Mouse (Mus musculus) layer of hippocampus, postnatal 25 days (tissue): Measurements from ENCODE around the gene Hoxa4. TPM values are rescaled to one million over a fixed set of nuclear protein-coding genes. Genes with fewer than 3 reads are reported as not detected.

Source experiments
- DNase-seq, 2 experiments: peaks; one replicate each; pipeline ENCODE4 v3.0.0; 2022; ENCODE audit warnings: mixed read lengths in 2 of 2, low spot score in 1 of 2; ENCODE audit errors: extremely low spot score in 1 of 2
- total RNA-seq, 2 experiments: library from RNA; stranded (reverse); gene quantifications; 2 replicates each; pipeline ENCODE4 v1.2.3; 2021

The Hoxa4 gene
- total RNA-seq, 2 experiments from 2014 or later: not detected

DNA sequence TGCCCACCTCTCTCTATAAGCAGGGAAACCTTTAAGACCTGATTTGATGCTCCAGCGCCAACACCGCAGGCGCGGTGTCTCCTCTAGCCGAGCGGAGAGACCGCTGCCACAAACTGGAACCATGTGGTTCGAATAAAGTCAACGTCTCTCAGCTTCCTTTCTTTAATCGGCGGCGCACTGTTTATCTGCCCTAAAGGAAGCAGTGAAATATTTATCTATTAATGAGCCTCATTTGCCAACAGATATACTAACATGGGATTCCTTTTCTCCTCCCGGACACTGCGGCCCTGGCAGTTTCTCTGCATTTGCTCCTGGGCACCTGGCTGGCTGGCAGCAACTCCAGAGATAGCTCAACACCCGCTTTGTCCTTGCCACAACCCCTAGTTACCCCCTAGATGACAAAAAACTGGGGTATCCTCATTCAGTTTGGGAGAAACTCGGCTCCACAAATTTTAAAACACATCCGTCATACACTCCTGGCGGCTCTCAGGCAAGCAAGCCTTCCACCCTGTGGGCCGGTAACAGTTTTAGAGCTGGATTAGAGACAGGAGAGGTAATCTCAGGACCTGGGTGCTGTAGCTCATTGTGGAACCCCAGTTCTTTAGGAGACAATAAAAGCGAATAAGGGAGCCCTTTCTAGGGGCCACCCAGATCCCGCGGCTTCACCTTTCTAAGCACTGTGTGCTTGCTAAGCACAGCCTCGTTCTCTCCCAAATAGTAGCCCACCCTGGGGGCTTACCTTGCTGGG lies 26.5 kb upstream of the Hoxa4 start:
- peak in 1 of 2 experiments; percentile 8 for DNase-seq

GRCm38 (mm10) chr6:52217459-52217768 lies 25.9 kb upstream of the Hoxa4 start:
- DNase-seq: no peak

DNA sequence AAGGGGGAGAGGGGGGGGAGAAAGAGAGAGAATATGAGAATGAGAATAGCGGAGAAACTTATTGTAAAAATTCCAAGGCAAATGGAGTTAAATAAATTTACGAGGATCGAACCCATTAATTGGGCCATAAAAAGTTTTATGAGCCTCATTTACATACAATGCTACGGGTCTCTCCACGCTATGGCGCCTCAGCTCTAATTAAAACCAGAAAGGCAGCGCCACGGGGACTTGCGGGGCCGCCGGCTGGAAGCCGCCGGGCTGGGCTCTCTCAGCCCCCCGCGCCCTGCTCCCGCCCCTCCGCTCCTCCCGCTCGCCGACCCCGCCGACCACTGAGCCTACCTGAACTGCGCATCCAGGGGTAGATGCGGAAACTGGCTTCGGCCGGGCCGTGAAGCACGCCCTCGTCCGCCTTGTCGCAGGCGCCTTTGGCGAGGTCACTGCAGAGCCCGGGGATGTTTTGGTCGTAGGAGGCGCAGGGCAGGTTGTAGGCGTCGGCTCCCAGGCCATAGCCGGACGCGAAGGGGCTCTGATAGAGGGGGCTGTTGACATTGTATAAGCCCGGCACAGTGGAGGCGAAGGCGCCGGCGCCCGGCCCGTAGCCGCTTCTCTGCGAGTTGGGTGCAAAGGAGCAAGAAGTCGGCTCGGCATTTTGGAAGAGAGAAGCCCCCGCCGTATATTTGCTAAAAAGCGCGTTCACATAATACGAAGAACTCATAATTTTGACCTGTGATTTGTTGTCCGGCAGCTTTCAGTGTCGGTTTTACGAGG lies 25.3 kb upstream of the Hoxa4 start:
- DNase-seq: no peak

- no peak for DNase-seq
Observed at GRCm38 (mm10) chr6:52215771-52216535, 24.4 kb upstream of the Hoxa4 start.

GRCm38 (mm10) chr6:52215070-52215469 lies 23.5 kb upstream of the Hoxa4 start:
- DNase-seq: no peak

GRCm38 (mm10) chr6:52214271-52214670 lies 22.7 kb upstream of the Hoxa4 start:
- no peak for DNase-seq

DNA sequence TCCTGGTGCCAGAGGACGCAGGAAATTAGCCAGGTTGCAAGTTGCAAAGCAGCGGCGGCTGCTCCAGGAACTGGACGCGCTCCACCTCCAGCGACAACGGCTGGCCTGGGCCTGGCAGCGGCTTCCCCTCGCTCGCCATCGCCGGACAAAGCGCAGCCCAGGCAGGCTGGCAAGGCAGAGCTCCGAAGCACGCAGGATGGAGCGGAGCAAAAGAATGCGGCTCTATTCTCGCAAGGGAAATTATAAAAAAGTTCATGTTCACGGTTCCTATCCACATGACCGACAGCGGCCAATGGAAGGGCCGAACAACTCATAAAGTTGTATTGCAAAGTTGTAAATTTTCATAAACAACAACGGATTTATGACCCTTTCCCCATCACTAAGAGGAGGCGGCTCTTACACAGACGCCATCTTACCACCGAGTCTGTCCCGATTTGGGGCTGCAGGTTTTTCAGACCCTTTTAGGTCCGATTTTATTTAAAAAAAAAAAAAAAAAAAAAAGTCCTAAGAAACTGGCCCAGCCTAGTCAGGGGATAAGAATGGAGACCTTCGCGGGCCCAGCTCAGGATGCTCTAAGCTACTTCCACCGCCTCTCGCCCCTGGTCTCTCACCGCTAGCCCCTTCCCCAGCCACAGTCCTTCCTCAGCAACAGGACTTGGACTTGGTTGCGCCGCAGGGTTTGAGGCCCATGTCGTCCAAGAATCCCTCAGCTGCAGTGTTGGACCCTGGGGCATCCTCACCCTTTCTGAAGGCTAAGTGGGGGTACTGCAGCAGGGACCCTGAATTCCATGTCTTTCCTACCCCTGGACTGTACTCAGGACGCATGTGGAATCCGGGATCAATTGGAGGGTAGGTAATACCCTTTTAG lies 21.8 kb upstream of the Hoxa4 start, which contains the start of the genes Hoxa3 and Gm28308:
Hoxa3 (minus strand) TSS at position 218 of the 868 bp plus-strand sequence.
Gm28308 (minus strand) TSS at position 221 of the 868 bp plus-strand sequence.
- no peak for DNase-seq

DNA sequence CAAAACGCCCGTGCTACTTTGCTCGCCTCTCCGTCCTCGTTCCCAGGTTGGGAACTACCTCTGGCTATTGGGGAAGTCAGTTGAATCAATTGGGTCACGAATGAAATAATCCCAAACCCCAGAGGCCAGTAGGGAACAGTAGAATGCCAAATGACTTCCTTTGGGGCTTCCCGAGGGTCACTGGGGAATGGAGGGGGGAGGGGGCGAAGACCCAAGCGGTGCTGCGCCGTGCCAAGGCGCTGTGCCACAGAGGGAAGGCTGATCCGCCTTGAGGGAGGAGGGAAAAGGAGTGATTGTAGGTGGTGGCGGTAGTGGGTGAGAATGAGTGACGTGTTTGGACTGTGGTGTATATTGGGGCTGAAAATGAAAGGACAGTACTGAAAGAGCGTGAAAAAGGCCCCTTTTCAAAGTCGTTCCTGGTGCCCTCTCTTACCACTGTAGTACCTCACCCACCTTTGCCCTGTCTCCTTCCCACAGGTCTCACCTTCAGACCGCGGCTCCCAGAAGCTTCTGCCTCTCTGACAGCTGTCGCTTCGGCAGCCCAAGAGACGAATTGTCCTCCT lies 21.1 kb upstream of the Hoxa4 start:
- DNase-seq: no peak

DNA sequence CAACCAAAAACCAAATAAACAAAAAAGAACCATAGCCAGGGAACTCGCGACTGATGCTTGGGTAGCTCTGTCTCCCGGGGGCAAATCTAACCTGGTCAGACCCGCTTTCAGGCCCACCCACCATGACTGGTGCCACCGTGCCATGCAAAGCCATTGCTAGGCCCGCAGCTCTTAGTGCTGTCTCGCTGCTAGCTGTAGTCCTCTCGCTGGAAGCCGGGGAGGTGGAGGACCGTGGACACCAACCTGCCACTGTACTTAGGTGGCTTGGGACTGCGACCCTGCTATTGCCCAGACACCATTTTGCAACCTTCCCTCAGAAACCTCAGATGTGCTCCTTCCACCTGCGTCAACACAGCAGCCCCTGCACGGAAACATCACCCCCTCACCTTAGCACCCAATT lies 20.4 kb upstream of the Hoxa4 start:
- peak in 1 of 2 experiments; percentile 11 for DNase-seq

- peak; percentile 37 to 65 for DNase-seq
Observed at GRCm38 (mm10) chr6:52211170-52211935, 19.8 kb upstream of the Hoxa4 start.

GRCm38 (mm10) chr6:52209685-52210046 lies 18.1 kb upstream of the Hoxa4 start:
- DNase-seq: no peak

DNA sequence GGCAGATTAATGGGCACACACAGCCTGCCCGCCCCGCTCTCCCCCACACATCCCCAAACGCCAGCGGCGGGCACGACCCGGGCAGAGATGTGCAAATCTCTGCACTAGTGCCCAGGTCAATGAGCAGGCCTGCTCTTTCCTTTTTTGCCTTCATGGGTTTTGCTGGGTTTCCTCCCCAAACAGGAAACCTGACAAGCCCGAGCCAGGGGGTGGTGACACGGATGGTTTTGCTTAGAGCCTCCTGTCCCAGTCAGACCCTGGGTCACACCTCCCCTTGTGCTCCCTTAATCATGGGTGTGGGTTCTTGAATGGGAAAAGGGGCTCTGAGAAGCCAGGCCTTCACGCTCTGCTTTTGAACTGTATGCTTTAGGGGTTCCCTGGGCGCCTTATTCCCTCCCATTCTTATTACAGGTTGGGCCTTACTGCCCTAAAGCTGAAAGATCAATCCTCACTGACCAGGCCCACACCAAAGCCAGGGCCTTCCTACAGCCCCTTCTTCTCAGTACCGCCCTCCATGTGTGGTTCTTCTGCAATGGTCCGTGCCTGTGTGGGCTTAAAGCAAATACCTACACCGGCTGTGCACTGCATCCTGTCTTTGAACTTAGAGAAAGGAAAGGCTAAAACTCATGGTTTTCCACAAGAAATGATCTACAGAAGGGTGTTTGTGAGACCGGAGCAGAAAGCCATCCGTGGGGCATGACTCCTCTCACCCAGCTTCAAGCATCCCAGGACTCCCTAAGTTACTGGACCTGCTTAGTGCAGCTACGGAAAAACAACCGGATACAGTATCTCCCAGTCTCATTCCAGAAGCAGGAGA lies 17.5 kb upstream of the Hoxa4 start:
- DNase-seq: no peak

GRCm38 (mm10) chr6:52208072-52208867 lies 16.7 kb upstream of the Hoxa4 start, which contains the start of gene Hoxa6:
Hoxa6 (minus strand) TSS chr6:52208722.
- DNase-seq: no peak

GRCm38 (mm10) chr6:52207684-52207976 lies 16.1 kb upstream of the Hoxa4 start:
- no peak for DNase-seq

GRCm38 (mm10) chr6:52206882-52207683 lies 15.5 kb upstream of the Hoxa4 start:
- no peak for DNase-seq

DNA sequence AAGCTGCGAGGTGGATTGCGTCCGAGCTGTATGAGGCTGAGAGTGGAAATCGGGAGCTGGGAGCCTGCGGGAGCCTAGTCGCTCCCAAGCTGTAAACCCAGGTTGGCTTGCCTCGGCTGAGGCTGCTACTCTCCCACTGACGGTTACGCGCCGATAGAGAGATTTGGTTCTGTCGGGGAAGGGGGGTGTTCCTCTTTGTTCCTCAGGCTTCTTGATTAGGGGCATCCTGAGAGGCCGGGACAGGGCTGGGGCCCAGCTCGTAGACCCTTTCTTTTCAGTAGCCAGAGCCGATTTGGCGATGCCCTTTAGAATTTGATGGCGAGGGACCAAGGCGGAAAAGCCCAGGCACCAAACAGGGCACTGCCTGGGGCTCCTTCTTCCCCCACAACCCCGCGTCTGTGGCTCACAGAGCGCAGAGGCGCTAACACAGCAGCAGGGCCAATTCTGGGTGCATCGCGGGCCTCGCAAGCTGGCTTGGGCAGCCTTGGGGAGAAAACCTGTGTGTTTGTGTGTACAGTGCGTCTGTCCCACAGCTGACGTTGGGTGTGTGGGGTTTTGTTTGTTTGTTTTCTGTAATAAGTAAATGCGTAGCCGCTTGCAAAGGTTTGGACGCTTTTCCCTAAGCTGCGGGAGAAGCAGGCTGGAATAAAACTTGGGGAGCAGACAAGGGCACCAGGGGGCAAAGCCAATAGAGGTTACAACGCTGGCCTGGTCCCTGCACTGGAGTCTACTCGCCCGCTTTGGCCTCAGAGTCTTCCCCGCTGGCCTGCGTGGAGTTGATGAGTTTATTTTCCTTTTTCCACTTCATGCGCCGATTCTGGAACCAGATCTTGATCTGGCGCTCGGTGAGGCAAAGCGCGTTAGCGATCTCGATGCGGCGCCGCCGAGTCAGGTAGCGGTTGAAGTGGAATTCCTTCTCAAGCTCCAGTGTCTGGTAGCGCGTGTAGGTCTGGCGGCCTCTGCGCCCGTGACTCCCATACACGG lies 14.4 kb upstream of the Hoxa4 start:
- no peak for DNase-seq
